Mouse (Mus musculus) intestine, embryonic 15.5 days (tissue): Measurements from ENCODE around the gene Rps21. TPM values are rescaled to one million over a fixed set of nuclear protein-coding genes. Genes with fewer than 3 reads are reported as not detected.
A peak's percentile ranks its signal among the peaks of the same experiment; 100 is the strongest.

Experiments
- ATAC-seq: fragments of 200-750 bp; cut with Nextera tagmentation; 2 replicates; pipeline ENCODE4 v1.8.0; 2017; ENCODE audit warnings: moderate TSS enrichment, moderate library complexity
- H3K27ac ChIP-seq: fragments of 300-500 bp; sonication (generic); 2 replicates; pipeline ENCODE4 v1.5.1; 2015; ENCODE audit warnings: mild to moderate bottlenecking, inconsistent platforms
- H3K27me3 ChIP-seq: fragments of 300-500 bp; sonication (generic); replicated peaks from 2 replicates; pipeline ENCODE4 v1.6.1; 2015; ENCODE audit warnings: inconsistent platforms
- H3K36me3 ChIP-seq: fragments of 300-500 bp; sonication (generic); 2 replicates; pipeline ENCODE4 v1.6.1; 2015; ENCODE audit warnings: inconsistent platforms
- H3K4me1 ChIP-seq: fragments of 300-500 bp; sonication (generic); replicated peaks from 2 replicates; pipeline ENCODE4 v1.6.1; 2015; ENCODE audit warnings: inconsistent platforms
- H3K4me2 ChIP-seq: fragments of 300-500 bp; sonication (generic); replicated peaks from 2 replicates; pipeline ENCODE4 v1.6.1; 2015; ENCODE audit warnings: mild to moderate bottlenecking, inconsistent platforms
- H3K4me3 ChIP-seq: fragments of 300-500 bp; sonication (generic); replicated peaks from 2 replicates; pipeline ENCODE4 v1.5.1; 2015; ENCODE audit warnings: inconsistent platforms
- H3K9ac ChIP-seq: fragments of 300-500 bp; sonication (generic); 2 replicates; pipeline ENCODE4 v1.6.1; 2015; ENCODE audit warnings: inconsistent platforms
- H3K9me3 ChIP-seq: fragments of 300-500 bp; sonication (generic); 2 replicates; pipeline ENCODE4 v1.6.1; 2016; ENCODE audit warnings: inconsistent platforms
- WGBS: fragments of 180-500 bp; shearing (Covaris S2); methylation state at CpG from one replicate; pipeline ENCODE4 v1.1.7; 2015; 5-methylcytosine and 5-hydroxymethylcytosine counted together
- polyA plus RNA-seq: library from polyadenylated mRNA; unstranded; fragments of >200 nt; fragmentation: Nextera tagmentation; extraction: Ambion mirVana; gene quantifications from 2 replicates; pipeline ENCODE4 v1.2.1, GENCODE M21; 2015

The Rps21 gene
- polyA plus RNA-seq, 1 experiment from 2014 or later = 672 TPM

- no peaks in the 10 kb centered on the region for H3K36me3 ChIP-seq
- H3K9ac ChIP-seq = no peak overlapping the region; the same call in 1 of the 2 replicates
- peak overlapping the region; percentile 48; the same call in 1 of the 2 replicates for H3K27ac ChIP-seq
- H3K4me1 ChIP-seq = peaks cover 54% of the 10 kb centered on the region
- peak overlapping the region; percentile 40 for H3K4me2 ChIP-seq
- no peaks in the 10 kb centered on the region for H3K9me3 ChIP-seq
- no peak overlapping the region for H3K4me3 ChIP-seq
- no peaks in the 10 kb centered on the region for H3K27me3 ChIP-seq
- peak; percentile 18 for ATAC-seq
- WGBS = 40% methylated on average over 9 of the region's 9 CpGs
Measured at GRCm38 (mm10) chr2:180220165-180220564, 37.0 kb upstream of the Rps21 start.

- peaks cover 48% of the 10 kb centered on the region for H3K4me1 ChIP-seq
- WGBS = 92% methylated on average over 9 of the region's 9 CpGs
- H3K4me3 ChIP-seq = no peak overlapping the region
- H3K9me3 ChIP-seq = no peaks in the 10 kb centered on the region
- no peak overlapping the region for H3K4me2 ChIP-seq
- H3K27me3 ChIP-seq = no peaks in the 10 kb centered on the region
- H3K36me3 ChIP-seq = no peaks in the 10 kb centered on the region
- no peak overlapping the region for H3K9ac ChIP-seq
- no peak for ATAC-seq
- no peak overlapping the region for H3K27ac ChIP-seq
Measured at GRCm38 (mm10) chr2:180221051-180221450, 36.1 kb upstream of the Rps21 start.

- peak; percentile 53 for ATAC-seq
- peaks cover 52% of the 10 kb centered on the region for H3K4me1 ChIP-seq
- H3K36me3 ChIP-seq = no peaks in the 10 kb centered on the region
- H3K27ac ChIP-seq = peak overlapping the region; percentile 51
- no peaks in the 10 kb centered on the region for H3K9me3 ChIP-seq
- H3K4me3 ChIP-seq = no peak overlapping the region
- no peak overlapping the region; the same call in 1 of the 2 replicates for H3K9ac ChIP-seq
- H3K4me2 ChIP-seq = peak overlapping the region; percentile 97
- 18% methylated on average over 6 of the region's 6 CpGs for WGBS
- no peaks in the 10 kb centered on the region for H3K27me3 ChIP-seq
Measured at GRCm38 (mm10) chr2:180222250-180222649, 34.9 kb upstream of the Rps21 start.

GRCm38 (mm10) chr2:180224647-180225043, 32.5 kb upstream of the Rps21 start:
- no peaks in the 10 kb centered on the region for H3K27me3 ChIP-seq
- peak overlapping the region; percentile 97 for H3K4me2 ChIP-seq
- no peaks in the 10 kb centered on the region for H3K9me3 ChIP-seq
- H3K9ac ChIP-seq = peak overlapping the region; percentile 71
- WGBS = 3% methylated on average over 13 of the region's 13 CpGs
- H3K27ac ChIP-seq = 0 out of 2 replicates have a peak overlapping the region, but pooled peaks have one; percentile 73
- H3K36me3 ChIP-seq = no peaks in the 10 kb centered on the region
- H3K4me1 ChIP-seq = peaks cover 50% of the 10 kb centered on the region
- H3K4me3 ChIP-seq = peak overlapping the region; percentile 75
- ATAC-seq = no peak

GRCm38 (mm10) chr2:180225044-180225761, 32.0 kb upstream of the Rps21 start:
- Histone ChIP-seq H3K4me3 (peak overlapping the region; percentile 75), H3K27ac (peak overlapping the region; percentile 73), H3K9me3 (no peaks in the 10 kb centered on the region), H3K36me3 (no peaks in the 10 kb centered on the region), H3K9ac (peak overlapping the region; percentile 71), H3K4me2 (peak overlapping the region; percentile 97), H3K27me3 (no peaks in the 10 kb centered on the region), H3K4me1 (peaks cover 48% of the 10 kb centered on the region)
- ATAC-seq = peak; percentile 44
- under 1% methylated on average over 55 of the region's 55 CpGs for WGBS

- ATAC-seq = peak; percentile 81
- H3K9ac ChIP-seq = peak within 1 kb of the TSS; percentile 71
- H3K27me3 ChIP-seq = no peaks in the 10 kb centered on the region
- H3K9me3 ChIP-seq = no peaks in the 10 kb centered on the region
- peaks cover 48% of the 10 kb centered on the region for H3K4me1 ChIP-seq
- H3K4me3 ChIP-seq = peak within 1 kb of the TSS; percentile 75
- peak within 1 kb of the TSS; percentile 73 for H3K27ac ChIP-seq
- H3K36me3 ChIP-seq = no peaks in the 10 kb centered on the region
- peak within 1 kb of the TSS; percentile 97 for H3K4me2 ChIP-seq
- under 1% methylated on average over 37 of the region's 37 CpGs for WGBS
Measured at GRCm38 (mm10) chr2:180225762-180226378, 31.3 kb upstream of the Rps21 start, which contains the start of gene Lama5. Lama5 (minus strand) TSS chr2:180225859.

- no peaks in the 10 kb centered on the region for H3K27me3 ChIP-seq
- H3K4me3 ChIP-seq = peak overlapping the region; percentile 22
- peak; percentile 31 for ATAC-seq
- H3K27ac ChIP-seq = peak overlapping the region; percentile 66
- peak overlapping the region; percentile 32 for H3K9ac ChIP-seq
- no peaks in the 10 kb centered on the region for H3K36me3 ChIP-seq
- H3K4me1 ChIP-seq = peaks cover 42% of the 10 kb centered on the region
- no peaks in the 10 kb centered on the region for H3K9me3 ChIP-seq
- H3K4me2 ChIP-seq = peak overlapping the region; percentile 63
- WGBS = 2% methylated on average over 21 of the region's 21 CpGs
Measured at GRCm38 (mm10) chr2:180227262-180228059, 29.7 kb upstream of the Rps21 start.

GRCm38 (mm10) chr2:180228060-180228458, 29.1 kb upstream of the Rps21 start:
- 53% methylated on average over 6 of the region's 6 CpGs for WGBS
- H3K9ac ChIP-seq = 0 out of 2 replicates have a peak overlapping the region, but pooled peaks have one; percentile 32
- peaks cover 36% of the 10 kb centered on the region for H3K4me1 ChIP-seq
- H3K4me2 ChIP-seq = peak overlapping the region; percentile 63
- no peaks in the 10 kb centered on the region for H3K9me3 ChIP-seq
- ATAC-seq = no peak
- H3K27me3 ChIP-seq = no peaks in the 10 kb centered on the region
- H3K27ac ChIP-seq = peak overlapping the region; percentile 66
- no peak overlapping the region for H3K4me3 ChIP-seq
- no peaks in the 10 kb centered on the region for H3K36me3 ChIP-seq

GRCm38 (mm10) chr2:180228592-180228991, 28.6 kb upstream of the Rps21 start:
- no peaks in the 10 kb centered on the region for H3K9me3 ChIP-seq
- H3K4me3 ChIP-seq = no peak overlapping the region
- H3K27ac ChIP-seq = peak overlapping the region; percentile 66
- WGBS = 42% methylated on average over 7 of the region's 7 CpGs
- no peaks in the 10 kb centered on the region for H3K36me3 ChIP-seq
- H3K9ac ChIP-seq = no peak overlapping the region
- H3K4me2 ChIP-seq = no peak overlapping the region
- H3K4me1 ChIP-seq = peaks cover 34% of the 10 kb centered on the region
- ATAC-seq = no peak
- no peaks in the 10 kb centered on the region for H3K27me3 ChIP-seq

GRCm38 (mm10) chr2:180229129-180229528, 28.0 kb upstream of the Rps21 start:
- WGBS = 68% methylated on average over 3 of the region's 3 CpGs
- peaks cover 37% of the 10 kb centered on the region for H3K4me1 ChIP-seq

GRCm38 (mm10) chr2:180230482-180230881, 26.7 kb upstream of the Rps21 start:
- Histone ChIP-seq H3K4me2 (no peak overlapping the region), H3K36me3 (no peaks in the 10 kb centered on the region), H3K4me3 (no peak overlapping the region), H3K9ac (no peak overlapping the region), H3K4me1 (peaks cover 50% of the 10 kb centered on the region), H3K27me3 (no peaks in the 10 kb centered on the region), H3K27ac (peak overlapping the region; percentile 51; the same call in 1 of the 2 replicates), H3K9me3 (no peaks in the 10 kb centered on the region)
- ATAC-seq = no peak
- WGBS = 49% methylated on average over 4 of the region's 4 CpGs

More at GRCm38 (mm10) chr2:180229129-180229528, 28.0 kb upstream of the Rps21 start:
- Histone ChIP-seq H3K27ac (no peak overlapping the region; the same call in 1 of the 2 replicates), H3K4me3 (no peak overlapping the region), H3K9ac (no peak overlapping the region), H3K9me3 (no peaks in the 10 kb centered on the region), H3K36me3 (no peaks in the 10 kb centered on the region), H3K27me3 (no peaks in the 10 kb centered on the region), H3K4me2 (no peak overlapping the region)
- no peak for ATAC-seq
